In the genomic region with DNA sequence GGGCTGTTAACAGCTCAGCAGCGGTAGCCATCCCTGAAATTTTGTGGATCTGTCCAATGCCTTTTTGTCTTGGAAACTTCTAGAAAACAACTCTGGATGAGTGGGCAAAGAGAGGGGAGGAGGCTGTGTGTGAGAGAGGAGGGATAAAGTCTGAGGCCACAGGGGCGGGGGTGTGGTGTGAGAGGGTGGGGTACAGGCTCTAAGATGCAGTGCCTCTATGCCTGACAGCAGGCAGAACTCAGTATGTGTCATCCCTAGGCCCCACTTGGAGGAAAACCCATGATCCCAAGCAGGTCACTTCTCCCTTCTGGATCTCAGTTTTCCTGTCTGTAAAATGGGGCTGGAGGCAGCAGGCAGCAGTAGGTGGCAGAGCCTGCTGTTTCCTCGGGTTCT, we compare ENCODE assay signal across 10 mouse cellular contexts. TPM values are rescaled to one million over a fixed set of nuclear protein-coding genes. Genes with fewer than 3 reads are reported as not detected.
DNase-seq lines count a peak whose midpoint lies in the region; ATAC-seq and TF ChIP-seq lines count a peak whose summit lies in the region.
"Had no signal": no experiment of that assay in that cellular context is flagged by ENCODE, and none has a peak within 500 bp of the region (broad histone marks: within the 10 kb centered on the region; RNA-seq: fewer than 3 reads in every experiment).

No protein-coding gene starts in this region.

- 91% methylated on average over 3 of the region's 3 CpGs for WGBS in lung, embryonic 14.5 days
- WGBS in limb, embryonic 14.5 days: 89% methylated on average over 3 of the region's 3 CpGs
- 95% methylated on average over 3 of the region's 3 CpGs for WGBS in neural tube, embryonic 14.5 days

- peaks cover 13% of the 10 kb centered on the region for H3K36me3 ChIP-seq in lung, embryonic 14.5 days (ENCODE audit: insufficient read depth)
- H3K36me3 ChIP-seq in limb, embryonic 14.5 days (ENCODE audit: control insufficient read depth, insufficient read depth, low read length): 0 out of 2 replicates have a peak, but pooled peaks cover 10% of the 10 kb centered on the region
- no peaks in the 10 kb centered on the region for H3K36me3 ChIP-seq in neural tube, embryonic 14.5 days (ENCODE audit: control insufficient read depth, insufficient read depth, low read length)

- H3K4me3 ChIP-seq in lung, embryonic 14.5 days (ENCODE audit: low read depth, low read length): no peak overlapping the region
- H3K4me3 ChIP-seq in limb, embryonic 14.5 days (replicated peaks; ENCODE audit: low read length): no peak overlapping the region
- no peak overlapping the region for H3K4me3 ChIP-seq in neural tube, embryonic 14.5 days (ENCODE audit: low read depth, low read length)

- peak; percentile 21 to 26 for DNase-seq in cerebellum, postnatal 10 days
- no peak for DNase-seq in cerebellum, adult 9-11 months
- no peak for DNase-seq in lung, embryonic 14.5 days
- no peak for DNase-seq in lung, postnatal 4 days
- no peak for DNase-seq in limb, embryonic 14.5 days (ENCODE audit: low spot score)
- no peak for DNase-seq in cerebellum, adult 18-20 months
- DNase-seq in embryo, embryonic 10.5 days (ENCODE audit: low spot score): no peak
- DNase-seq: thymus, postnatal 36 days had no signal

- no peak for TF ChIP-seq CTCF in lung, embryonic 14.5 days (IDR thresholded peaks at IDR 0.05; ENCODE audit: low read depth)

- H3K9ac ChIP-seq in lung, embryonic 14.5 days: no peak overlapping the region
- no peak overlapping the region for H3K9ac ChIP-seq in limb, embryonic 14.5 days (ENCODE audit: low read depth, low read length, severe bottlenecking)
- H3K9ac ChIP-seq in neural tube, embryonic 14.5 days (replicated peaks; ENCODE audit: low read depth, low read length): no peak overlapping the region

- no peak for TF ChIP-seq POLR2A in limb, embryonic 14.5 days (IDR thresholded peaks at IDR 0.05; ENCODE audit: borderline replicate concordance, extremely low read depth, insufficient read depth, insufficient read length)

- H3K4me1 ChIP-seq in lung, embryonic 14.5 days (ENCODE audit: insufficient read depth): peaks cover 45% of the 10 kb centered on the region
- H3K4me1 ChIP-seq in limb, embryonic 14.5 days (ENCODE audit: control insufficient read depth, insufficient read depth, low read length): peaks cover 46% of the 10 kb centered on the region
- peaks cover 37% of the 10 kb centered on the region for H3K4me1 ChIP-seq in neural tube, embryonic 14.5 days (ENCODE audit: control insufficient read depth, insufficient read depth, low read length)

- H3K9me3 ChIP-seq in lung, embryonic 14.5 days (ENCODE audit: low read depth, low read length): no peaks in the 10 kb centered on the region
- H3K9me3 ChIP-seq in limb, embryonic 14.5 days (ENCODE audit: control insufficient read depth, low read length): no peaks in the 10 kb centered on the region
- no peaks in the 10 kb centered on the region for H3K9me3 ChIP-seq in neural tube, embryonic 14.5 days (ENCODE audit: control insufficient read depth, low read length)

- H3K27me3 ChIP-seq in lung, embryonic 14.5 days (ENCODE audit: insufficient read depth, low read length): no peaks in the 10 kb centered on the region
- H3K27me3 ChIP-seq in limb, embryonic 14.5 days (ENCODE audit: control insufficient read depth, insufficient read depth, low read length): no peaks in the 10 kb centered on the region
- H3K27me3 ChIP-seq in neural tube, embryonic 14.5 days (ENCODE audit: control insufficient read depth, insufficient read depth, low read length): no peaks in the 10 kb centered on the region

- ATAC-seq in lung, embryonic 14.5 days (ENCODE audit: insufficient read depth): no peak
- no peak for ATAC-seq in limb, embryonic 14.5 days (ENCODE audit: low FRiP score, low read depth)
- ATAC-seq in neural tube, embryonic 14.5 days (ENCODE audit: low read depth): no peak

- H3K4me2 ChIP-seq in lung, embryonic 14.5 days: peak overlapping the region; percentile 97
- H3K4me2 ChIP-seq in limb, embryonic 14.5 days (replicated peaks; ENCODE audit: low read depth, low read length, severe bottlenecking): 0 out of 2 replicates have a peak overlapping the region, but pooled peaks have one; percentile 20
- H3K4me2 ChIP-seq in neural tube, embryonic 14.5 days (ENCODE audit: low read depth, low read length): peak overlapping the region; percentile 64; the same call in 1 of the 2 replicates

- H3K27ac ChIP-seq in lung, embryonic 14.5 days (ENCODE audit: low read depth): no peak overlapping the region
- no peak overlapping the region for H3K27ac ChIP-seq in limb, embryonic 14.5 days (replicated peaks; ENCODE audit: low read depth, low read length)
- no peak overlapping the region for H3K27ac ChIP-seq in neural tube, embryonic 14.5 days (ENCODE audit: low read depth, low read length)

RNA-seq across cellular contexts. Expression of a gene that starts 3.4 kb away (rescaled TPM):
- 56.5 and 64.6 TPM in 2 replicates for polyA plus RNA-seq in lung, embryonic 14.5 days (2014; fragmentation: Nextera tagmentation; extraction: Ambion mirVana)
- polyA plus RNA-seq in limb, embryonic 14.5 days (2012; rRNA removed): 57.8 and 71.4 TPM in 2 replicates
- 45.7 and 49.8 TPM in 2 replicates for polyA plus RNA-seq in limb, embryonic 14.5 days (2014; fragmentation: Nextera tagmentation; extraction: Ambion mirVana)
- 33.2 and 36.3 TPM in 2 replicates for polyA plus RNA-seq in neural tube, embryonic 14.5 days (2014; fragmentation: Nextera tagmentation; extraction: Ambion mirVana)

RNA-seq across cellular contexts. Expression of a gene that starts 25.2 kb away (rescaled TPM):
- polyA plus RNA-seq in lung, embryonic 14.5 days (2014; fragmentation: Nextera tagmentation; extraction: Ambion mirVana): not detected in 2 replicates
- polyA plus RNA-seq in limb, embryonic 14.5 days (2012; rRNA removed): 0.08 TPM in 1 of 2 replicates, not detected in the other
- not detected in 2 replicates for polyA plus RNA-seq in limb, embryonic 14.5 days (2014; fragmentation: Nextera tagmentation; extraction: Ambion mirVana)
- not detected in 2 replicates for polyA plus RNA-seq in neural tube, embryonic 14.5 days (2014; fragmentation: Nextera tagmentation; extraction: Ambion mirVana)
- polyA plus RNA-seq: limb, embryonic 11.5 days had no signal

RNA-seq across cellular contexts. Expression of a gene that starts 45.4 kb away (rescaled TPM):
- polyA plus RNA-seq in lung, embryonic 14.5 days (2014; fragmentation: Nextera tagmentation; extraction: Ambion mirVana): not detected in 2 replicates
- polyA plus RNA-seq in limb, embryonic 14.5 days (2012; rRNA removed): 0.19 and 0.47 TPM in 2 replicates
- not detected in 2 replicates for polyA plus RNA-seq in limb, embryonic 14.5 days (2014; fragmentation: Nextera tagmentation; extraction: Ambion mirVana)
- not detected in 2 replicates for polyA plus RNA-seq in neural tube, embryonic 14.5 days (2014; fragmentation: Nextera tagmentation; extraction: Ambion mirVana)
- polyA plus RNA-seq: limb, embryonic 11.5 days had no signal

Comparison
In these comparisons a context has a peak if more than half of its experiments do, and no peak if none do; other contexts are left out.
1. DNase-seq: peak in cerebellum, postnatal 10 days (2 of 2); none in cerebellum, adult 9-11 months (single experiment), lung, embryonic 14.5 days (single experiment), lung, postnatal 4 days (0 of 2), limb, embryonic 14.5 days (single experiment), cerebellum, adult 18-20 months (0 of 2) and embryo, embryonic 10.5 days (single experiment).
2. H3K4me2 ChIP-seq: peak in every context shown above with its lines; median percentile 97 in lung, embryonic 14.5 days; 64 in neural tube, embryonic 14.5 days; 20 in limb, embryonic 14.5 days.